Mouse (Mus musculus) heart, adult 2 months (tissue): ENCODE measurements around the gene Avpi1. TPM values are rescaled to one million over a fixed set of nuclear protein-coding genes. Genes with fewer than 3 reads are reported as not detected.
A peak's percentile ranks its signal among the peaks of the same experiment; 100 is the strongest.

ENCODE experiments used
- DNase-seq, 2 experiments: peaks; one replicate each; pipeline ENCODE4 v3.0.0; 2021
- H3K27ac ChIP-seq: fragments of 200-600 bp; 2 replicates; pipeline ENCODE4 v1.8.1; 2022
- H3K27me3 ChIP-seq: fragments of 200-500 bp; 2 replicates; pipeline ENCODE4 v1.6.1; 2012; ENCODE audit warnings: mild to moderate bottlenecking, low read length, inconsistent platforms, mixed read lengths; ENCODE audit not compliant: control insufficient read depth, insufficient read depth
- H3K36me3 ChIP-seq: fragments of 200-500 bp; 2 replicates; pipeline ENCODE4 v1.6.1; 2012; ENCODE audit warnings: low read length, inconsistent platforms; ENCODE audit not compliant: control insufficient read depth, insufficient read depth
- H3K4me1 ChIP-seq: fragments of 200-500 bp; 2 replicates; pipeline ENCODE4 v1.6.1; 2011; ENCODE audit warnings: low read length; ENCODE audit not compliant: control insufficient read depth, insufficient read depth
- H3K4me3 ChIP-seq: fragments of 200-600 bp; 2 replicates; pipeline ENCODE4 v1.8.1; 2022
- H3K79me2 ChIP-seq: fragments of 200-500 bp; replicated peaks from 2 replicates; pipeline ENCODE4 v1.6.1; 2012; ENCODE audit warnings: mild to moderate bottlenecking, inconsistent platforms, low read length, moderate library complexity, mixed read lengths; ENCODE audit not compliant: control insufficient read depth, insufficient read depth
- H3K9ac ChIP-seq: fragments of 200-500 bp; 2 replicates; pipeline ENCODE4 v1.6.1; 2012; ENCODE audit warnings: low read depth, mild to moderate bottlenecking, control low read depth, inconsistent platforms, low read length, mixed read lengths
- CTCF ChIP-seq: fragments of 200-600 bp; IDR thresholded peaks from 2 replicates; pipeline ENCODE4 v1.8.1; 2022; ENCODE audit warnings: antibody characterized with exemption, mild to moderate bottlenecking, moderate library complexity
- EP300 ChIP-seq: fragments of 200-500 bp; IDR thresholded peaks from 2 replicates; pipeline ENCODE4 v1.6.1; 2011; ENCODE audit warnings: low read depth, low read length, control low read depth; ENCODE audit not compliant: insufficient read depth
- POLR2A ChIP-seq: fragments of 200-500 bp; IDR thresholded peaks from 2 replicates; pipeline ENCODE4 v1.6.1; 2011; ENCODE audit warnings: mild to moderate bottlenecking, low read depth, low read length, control low read depth; ENCODE audit not compliant: insufficient read depth
- WGBS: fragments of 180-500 bp; shearing (Covaris S2); methylation state at CpG from one replicate; pipeline ENCODE4 v1.1.7; 2018; 5-methylcytosine and 5-hydroxymethylcytosine counted together
- intact Hi-C: fragments of 180-260 bp; cut with DNase I; formaldehyde crosslinking; loops from one replicate; pipeline ENCODE4 v1.15.1; 2025
- long read RNA-seq: library from polyadenylated mRNA; stranded (forward); transcript quantifications from one replicate; pipeline ENCODE4 v2.0.0, GENCODE M21; 2021
- polyA plus RNA-seq: library from polyadenylated mRNA; depleted of rRNA; stranded (reverse); fragments of >200 nt; gene quantifications from 2 replicates; pipeline ENCODE4 v1.2.3, GENCODE M21; 2012; rRNA removed
- total RNA-seq, 2 experiments: library from RNA; stranded (reverse); gene quantifications; 2 replicates each; pipeline ENCODE4 v1.2.3; 2021

Gene Avpi1
- total RNA-seq (10 to 100 TPM; 10.0 to 14.4 TPM), polyA plus RNA-seq (9.9 and 13.1 TPM in 2 replicates)
- long read RNA-seq, transcript Avpi1-201 (3 exons, 1,044 nt): major isoform, 8 of 13 reads
- long read RNA-seq, partial matches to known transcripts: 5 of 13 reads
- long read RNA-seq, other reads (novel, unspliced or antisense): 0 of 13 reads

DNA sequence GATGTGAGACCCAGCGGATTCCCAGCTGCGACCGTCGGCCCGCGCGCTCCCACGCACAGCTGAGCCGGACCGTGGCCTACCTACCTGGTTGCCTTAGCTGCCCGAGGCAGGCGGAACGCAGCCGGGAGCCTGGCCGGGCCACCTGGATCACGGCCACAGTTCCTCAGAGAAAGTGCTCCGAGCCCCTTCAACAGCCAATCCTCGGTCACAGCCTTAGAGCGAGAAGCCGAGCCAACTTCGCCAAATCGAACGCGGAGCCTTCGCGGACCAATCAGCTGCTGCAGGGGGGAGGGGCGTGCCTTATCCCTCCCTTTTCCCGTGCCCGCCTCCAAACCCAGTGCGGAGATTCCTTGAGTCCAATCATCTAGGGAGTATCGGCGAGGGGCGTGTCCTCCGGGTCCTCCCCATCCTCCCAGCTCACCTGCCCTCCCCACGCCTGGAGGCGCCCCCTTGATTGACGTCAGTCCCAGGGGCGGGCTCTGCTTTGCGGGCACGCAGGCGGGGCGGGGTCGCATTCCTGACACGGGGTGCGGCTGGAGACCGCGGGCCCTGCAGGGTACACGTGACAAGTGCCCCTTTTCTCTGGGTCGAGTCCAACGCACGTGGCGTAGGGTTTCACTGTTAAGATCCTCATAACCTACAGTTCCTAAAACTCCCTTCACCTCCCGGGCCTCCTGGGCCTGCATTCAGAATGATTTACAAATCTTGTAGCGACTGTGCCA lies at the start of gene Avpi1:
Gene Avpi1 (minus strand): TSS at position 273 of the 722 bp plus-strand sequence.
- Histone ChIP-seq H3K9ac (peak within 1 kb of the TSS; percentile 82), H3K27ac (peak within 1 kb of the TSS; percentile 87), H3K4me1 (peaks cover 3% of the 10 kb centered on the region; the same call in 1 of the 2 replicates), H3K79me2 (no peaks in the 10 kb centered on the region), H3K4me3 (peak within 1 kb of the TSS; percentile 71), H3K27me3 (no peaks in the 10 kb centered on the region), H3K36me3 (no peaks in the 10 kb centered on the region)
- TF ChIP-seq EP300: 0 out of 2 replicates have a peak, but pooled peaks have one; percentile 21
- TF ChIP-seq CTCF: no peak
- peak; percentile 71 for TF ChIP-seq POLR2A
- intact Hi-C loops: no loop called here
- WGBS: under 1% methylated on average over 54 of the region's 54 CpGs
- peak; percentile 97 to 98 for DNase-seq

DNA sequence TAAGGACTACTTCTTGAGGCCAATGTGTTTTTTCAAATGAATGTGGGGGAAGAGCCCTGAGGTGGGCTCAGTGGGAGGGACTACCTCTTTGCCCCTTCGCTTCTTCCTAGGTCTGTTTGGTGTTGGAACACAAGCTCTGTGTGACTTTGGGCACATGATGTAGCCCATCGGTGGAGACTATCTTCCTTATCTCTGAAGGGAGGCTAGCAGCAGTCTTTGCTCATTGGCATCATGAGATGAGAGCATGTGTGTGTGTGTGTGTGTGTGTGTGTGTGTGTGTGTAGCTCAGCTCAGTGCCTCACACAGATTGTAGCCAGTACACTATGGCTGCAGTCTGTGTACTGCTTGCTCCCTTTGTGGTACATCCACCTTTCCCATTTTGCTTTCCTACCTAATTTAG lies 48.6 kb upstream of the Avpi1 start:
- no peak for DNase-seq
- WGBS: 65% methylated on average over 2 of the region's 2 CpGs
- Histone ChIP-seq H3K4me1 (no peaks in the 10 kb centered on the region), H3K9ac (no peak overlapping the region), H3K27me3 (no peaks in the 10 kb centered on the region), H3K36me3 (no peaks in the 10 kb centered on the region), H3K27ac (no peak overlapping the region), H3K79me2 (no peaks in the 10 kb centered on the region), H3K4me3 (no peak overlapping the region)
- TF ChIP-seq EP300: no peak
- no peak for TF ChIP-seq CTCF
- TF ChIP-seq POLR2A: no peak
- intact Hi-C loops: no loop called here

DNA sequence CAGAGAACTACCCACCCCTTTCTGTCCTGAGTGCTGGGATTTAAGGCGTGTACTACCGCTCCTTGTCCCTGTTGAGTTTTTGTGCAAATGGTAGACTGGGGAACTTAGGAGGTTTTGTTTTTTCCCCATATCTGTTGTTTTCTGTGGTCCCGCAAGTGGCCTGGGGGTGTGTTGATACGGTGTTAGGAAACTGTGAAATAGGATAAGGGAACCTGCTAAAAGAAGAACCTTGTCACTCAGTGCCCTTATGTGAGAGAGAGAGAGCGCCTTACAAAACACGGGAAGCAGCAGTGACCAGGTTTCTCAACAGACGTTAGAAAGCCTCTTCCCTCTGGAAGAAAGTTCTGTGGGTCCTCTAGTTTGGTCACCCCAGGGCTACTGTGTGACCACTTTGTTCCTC lies 48.0 kb upstream of the Avpi1 start:
- Histone ChIP-seq H3K36me3 (no peaks in the 10 kb centered on the region), H3K27me3 (no peaks in the 10 kb centered on the region), H3K27ac (no peak overlapping the region), H3K79me2 (no peaks in the 10 kb centered on the region), H3K4me3 (no peak overlapping the region), H3K4me1 (no peaks in the 10 kb centered on the region), H3K9ac (no peak overlapping the region)
- intact Hi-C loops: no loop called here
- 76% methylated on average over 7 of the region's 7 CpGs for WGBS
- DNase-seq: no peak
- TF ChIP-seq CTCF (no peak), EP300 (no peak), POLR2A (no peak)

DNA sequence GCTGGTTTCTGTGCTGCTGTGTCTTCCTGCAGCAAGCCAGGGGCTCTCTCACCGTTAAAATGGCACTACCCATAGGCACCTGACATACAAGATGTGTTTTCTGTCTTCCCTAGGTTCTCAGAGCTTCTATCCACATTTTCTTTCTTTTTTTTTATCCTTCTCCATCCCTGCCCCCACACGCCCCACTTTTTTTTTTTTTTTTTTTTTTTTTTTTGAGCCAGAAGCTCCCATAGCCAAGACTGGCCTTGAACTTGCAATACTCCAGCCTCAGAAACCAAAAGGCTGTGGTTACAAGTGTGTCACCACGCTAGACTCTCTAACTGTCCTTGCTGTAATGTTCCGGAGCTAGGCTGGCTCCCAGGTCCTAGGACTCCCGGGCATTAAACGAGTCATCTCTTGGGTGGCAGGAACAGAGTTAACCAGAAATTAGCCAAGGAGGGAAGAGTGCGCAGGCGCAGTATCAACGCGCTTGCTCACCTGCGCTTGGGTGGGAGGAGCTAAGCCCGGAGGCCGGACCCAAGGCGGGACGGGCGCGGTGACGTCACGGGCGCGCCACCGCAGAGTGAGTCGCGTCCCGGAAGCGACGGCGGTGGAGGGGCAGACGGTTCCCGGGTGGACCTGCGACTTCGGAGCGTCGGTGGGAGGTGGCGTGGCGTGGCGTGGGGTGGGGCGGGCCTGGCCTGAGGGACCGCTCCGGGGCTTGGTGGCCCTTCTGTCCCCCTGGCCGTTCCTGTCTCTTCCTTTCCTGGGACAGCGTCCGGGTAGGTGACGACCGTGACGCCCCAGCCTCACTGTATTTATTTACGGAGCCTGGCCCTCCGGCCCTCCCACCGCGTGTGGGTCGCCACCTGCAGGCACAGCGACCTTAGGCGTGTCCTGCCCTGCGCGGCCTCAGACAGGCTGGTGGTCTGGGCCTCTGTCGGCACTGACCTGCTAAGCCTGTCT lies 41.4 kb upstream of the Avpi1 start:
- H3K27me3 ChIP-seq: no peaks in the 10 kb centered on the region
- 0 out of 2 replicates have a peak, but pooled peaks cover 1% of the 10 kb centered on the region for H3K79me2 ChIP-seq
- no peaks in the 10 kb centered on the region for H3K4me1 ChIP-seq
- intact Hi-C loops: no loop called here
- no peaks in the 10 kb centered on the region for H3K36me3 ChIP-seq
- TF ChIP-seq EP300 (no peak), POLR2A (peak; percentile 76)
- H3K27ac ChIP-seq: peak overlapping the region; percentile 79
- 1% methylated on average over 56 of the region's 56 CpGs for WGBS
- peak overlapping the region; percentile 80 for H3K4me3 ChIP-seq
- DNase-seq: peak; percentile 93 to 95
- H3K9ac ChIP-seq: peak overlapping the region; percentile 91

DNA sequence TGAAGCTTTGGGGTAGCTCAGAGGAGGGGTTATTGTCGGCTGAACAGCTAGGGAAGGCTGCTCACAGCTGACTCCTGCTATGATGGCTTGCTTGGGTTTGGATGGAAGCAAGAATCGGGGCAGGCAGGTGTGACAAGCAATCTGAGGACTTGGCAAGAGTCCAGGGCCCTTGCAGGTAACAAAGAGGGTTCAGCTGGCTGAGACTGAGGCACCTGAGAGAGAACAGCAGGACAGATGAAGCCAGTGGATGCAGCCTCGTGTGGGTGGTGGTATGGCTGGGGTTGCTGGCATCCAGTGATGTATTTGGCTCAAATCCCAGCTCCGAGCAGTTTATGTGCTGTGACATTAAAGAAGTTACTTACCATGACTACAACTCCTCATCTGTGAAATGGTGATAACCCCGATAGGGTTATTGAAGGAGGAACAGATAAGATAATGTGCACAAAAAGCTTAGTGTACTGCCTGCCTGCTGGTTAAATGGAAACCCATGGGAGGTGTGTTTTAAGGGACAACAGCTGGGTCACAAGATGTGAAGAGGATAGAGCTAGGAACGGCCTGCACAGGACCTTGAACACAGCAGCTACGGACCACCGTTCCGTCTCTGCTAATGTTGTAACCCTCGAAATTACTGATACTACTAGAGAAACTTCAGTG lies 40.6 kb upstream of the Avpi1 start:
- Histone ChIP-seq H3K4me1 (no peaks in the 10 kb centered on the region), H3K36me3 (no peaks in the 10 kb centered on the region), H3K79me2 (0 out of 2 replicates have a peak, but pooled peaks cover 1% of the 10 kb centered on the region), H3K27me3 (no peaks in the 10 kb centered on the region), H3K4me3 (no peak overlapping the region), H3K9ac (no peak overlapping the region), H3K27ac (no peak overlapping the region)
- intact Hi-C loops: loop anchor here (5.0 kb wide), 3 partner anchors 37 to 187 kb away; partner anchors contain the start of genes Ankrd2, Mms19 and Ubtd1
- no peak for TF ChIP-seq EP300
- TF ChIP-seq CTCF: no peak
- TF ChIP-seq POLR2A: no peak
- 42% methylated on average over 10 of the region's 10 CpGs for WGBS
- DNase-seq: no peak
